In the genomic region with DNA sequence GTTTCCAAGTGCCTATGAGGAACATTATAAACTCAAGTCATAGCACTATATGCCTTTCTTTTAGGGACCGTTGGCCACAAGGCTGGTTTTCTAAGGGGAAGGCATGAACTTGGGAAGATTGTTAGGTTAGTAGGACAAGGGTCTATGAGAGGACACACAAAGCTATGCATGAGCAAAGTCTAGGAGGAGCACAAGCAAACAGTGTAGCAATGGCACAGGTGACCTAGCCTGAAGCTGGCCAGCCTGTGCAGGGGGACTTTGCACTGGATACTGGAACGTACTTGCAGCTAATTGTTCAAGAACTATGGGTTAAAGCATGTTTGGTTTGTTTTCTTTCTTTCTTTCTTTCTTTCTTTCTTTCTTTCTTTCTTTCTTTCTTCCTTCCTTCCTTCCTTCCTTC, we compare ENCODE assay signal across 19 mouse cellular contexts.
DNase-seq lines count a peak whose midpoint lies in the region; ATAC-seq and TF ChIP-seq lines count a peak whose summit lies in the region.
"Had no signal": no experiment of that assay in that cellular context is flagged by ENCODE, and none has a peak within 500 bp of the region (broad histone marks: within the 10 kb centered on the region; RNA-seq: fewer than 3 reads in every experiment).

No protein-coding gene starts in this region.

- H3K4me1 ChIP-seq in kidney, adult 2 months (ENCODE audit: control insufficient read depth, insufficient read depth, low read length) = no peaks in the 10 kb centered on the region
- peaks cover 10% of the 10 kb centered on the region for H3K4me1 ChIP-seq in brown adipose tissue, adult 24 weeks (ENCODE audit: control insufficient read depth, insufficient read depth, insufficient read length, low read length)
- H3K4me1 ChIP-seq in liver, embryonic 11.5 days (replicated peaks; ENCODE audit: control insufficient read depth, insufficient read depth, low read length) = peaks cover 22% of the 10 kb centered on the region
- H3K4me1 ChIP-seq in liver, embryonic 15.5 days (replicated peaks) = peaks cover 24% of the 10 kb centered on the region
- H3K4me1 ChIP-seq: forebrain, embryonic 12.5 days; hindbrain, embryonic 12.5 days had no signal

- TF ChIP-seq POLR2A in kidney, adult 2 months (IDR thresholded peaks at IDR 0.05; ENCODE audit: low read depth, low read length) = no peak

- WGBS in kidney, adult 2 months = 63% methylated on average over 2 of the region's 2 CpGs
- 86% methylated on average over 2 of the region's 2 CpGs for WGBS in liver, embryonic 11.5 days
- 60% methylated on average over 2 of the region's 2 CpGs for WGBS in liver, embryonic 15.5 days (ENCODE audit: insufficient replicate concordance)

- ATAC-seq in liver, embryonic 11.5 days (replicated peaks; ENCODE audit: low FRiP score) = no peak
- ATAC-seq in liver, embryonic 15.5 days (ENCODE audit: insufficient read depth) = peak; percentile 77
- no peak for ATAC-seq in megakaryocyte progenitor cell, adult 5-6 weeks (replicated peaks; ENCODE audit: poor library complexity)
- ATAC-seq: forebrain, embryonic 16.5 days; hindbrain, embryonic 16.5 days had no signal

- no peak overlapping the region for H3K9ac ChIP-seq in liver, embryonic 11.5 days (ENCODE audit: low read depth, low read length)
- H3K9ac ChIP-seq in liver, embryonic 15.5 days = no peak overlapping the region
- H3K9ac ChIP-seq: embryonic facial prominence, embryonic 13.5 days; forebrain, embryonic 12.5 days; heart, embryonic 15.5 days; hindbrain, embryonic 12.5 days had no signal

- H3K4me2 ChIP-seq in liver, embryonic 11.5 days = peak overlapping the region; percentile 17; the same call in 1 of the 2 replicates
- H3K4me2 ChIP-seq in liver, embryonic 15.5 days = no peak overlapping the region
- H3K4me2 ChIP-seq: embryonic facial prominence, embryonic 13.5 days; forebrain, embryonic 12.5 days; heart, embryonic 15.5 days; hindbrain, embryonic 12.5 days had no signal

- H3K36me3 ChIP-seq in kidney, adult 2 months (ENCODE audit: control insufficient read depth, insufficient read depth, low read length) = no peaks in the 10 kb centered on the region
- peaks cover 10% of the 10 kb centered on the region; the same call in 1 of the 2 replicates for H3K36me3 ChIP-seq in liver, embryonic 11.5 days (ENCODE audit: control insufficient read depth, insufficient read depth, low read length)
- H3K36me3 ChIP-seq in liver, embryonic 15.5 days (replicated peaks) = no peaks in the 10 kb centered on the region

- H3K9me3 ChIP-seq in liver, embryonic 11.5 days (ENCODE audit: control insufficient read depth, low read length) = no peaks in the 10 kb centered on the region
- H3K9me3 ChIP-seq in liver, embryonic 15.5 days (replicated peaks) = no peaks in the 10 kb centered on the region
- H3K9me3 ChIP-seq: embryonic facial prominence, embryonic 13.5 days; forebrain, embryonic 12.5 days; heart, embryonic 15.5 days; hindbrain, embryonic 12.5 days had no signal

- H3K4me3 ChIP-seq in kidney, adult 2 months (ENCODE audit: insufficient read depth, low read depth, low read length) = no peak overlapping the region
- H3K4me3 ChIP-seq in brown adipose tissue, adult 24 weeks (ENCODE audit: insufficient read depth, low read depth, low read length) = no peak overlapping the region
- H3K4me3 ChIP-seq in liver, embryonic 11.5 days (ENCODE audit: low read depth, low read length) = no peak overlapping the region
- H3K4me3 ChIP-seq in liver, embryonic 15.5 days (replicated peaks) = no peak overlapping the region
- H3K4me3 ChIP-seq: embryonic facial prominence, embryonic 13.5 days; forebrain, embryonic 12.5 days; heart, embryonic 15.5 days; hindbrain, embryonic 12.5 days had no signal

- H3K27me3 ChIP-seq in kidney, adult 2 months (replicated peaks; ENCODE audit: control insufficient read depth, insufficient read depth, low read length) = no peaks in the 10 kb centered on the region
- H3K27me3 ChIP-seq in liver, embryonic 11.5 days (replicated peaks; ENCODE audit: control insufficient read depth, insufficient read depth, low read length) = no peaks in the 10 kb centered on the region; the same call in 1 of the 2 replicates
- H3K27me3 ChIP-seq in liver, embryonic 15.5 days = peaks cover 48% of the 10 kb centered on the region
- H3K27me3 ChIP-seq: embryonic facial prominence, embryonic 13.5 days; forebrain, embryonic 12.5 days; heart, embryonic 15.5 days; hindbrain, embryonic 12.5 days had no signal

- no peak overlapping the region for H3K27ac ChIP-seq in kidney, adult 2 months (ENCODE audit: insufficient read depth, low read depth, low read length)
- peak overlapping the region; percentile 91 for H3K27ac ChIP-seq in brown adipose tissue, adult 24 weeks (replicated peaks; ENCODE audit: low read depth, low read length)
- H3K27ac ChIP-seq in liver, embryonic 11.5 days (ENCODE audit: low read depth, low read length) = peak overlapping the region; percentile 49; the same call in 1 of the 2 replicates
- H3K27ac ChIP-seq in liver, embryonic 15.5 days (replicated peaks) = peak overlapping the region; percentile 46; the same call in 1 of the 2 replicates
- H3K27ac ChIP-seq: embryonic facial prominence, embryonic 13.5 days; forebrain, embryonic 12.5 days; hindbrain, embryonic 12.5 days had no signal

- DNase-seq in kidney, adult 2 months = peak; percentile 26
- no peak for DNase-seq in kidney, adult 8-10 months
- no peak for DNase-seq in liver, embryonic 11.5 days (ENCODE audit: low spot score)
- no peak for DNase-seq in T-cell, adult 2 months (ENCODE audit: low spot score)
- no peak for DNase-seq in ovary, postnatal 14 days (ENCODE audit: low spot score)
- DNase-seq: cerebellum, adult 11-12 months; cerebellum, adult 9-11 months; cerebellum, postnatal 36 days; gastrocnemius, postnatal 14 days; heart, postnatal 36 days had no signal

- no peak for TF ChIP-seq CTCF in kidney, adult 2 months (conservative IDR thresholded peaks at IDR 0.05; ENCODE audit: insufficient read depth, insufficient read length, low read depth, low read length)
